Mouse (Mus musculus): ENCODE measurements around the gene Olfr282. TPM values are rescaled to one million over a fixed set of nuclear protein-coding genes. Genes with fewer than 3 reads are reported as not detected.

Olfr282 gene
- polyA plus RNA-seq, 1 experiment from 2014 or later, result not detected

DNA sequence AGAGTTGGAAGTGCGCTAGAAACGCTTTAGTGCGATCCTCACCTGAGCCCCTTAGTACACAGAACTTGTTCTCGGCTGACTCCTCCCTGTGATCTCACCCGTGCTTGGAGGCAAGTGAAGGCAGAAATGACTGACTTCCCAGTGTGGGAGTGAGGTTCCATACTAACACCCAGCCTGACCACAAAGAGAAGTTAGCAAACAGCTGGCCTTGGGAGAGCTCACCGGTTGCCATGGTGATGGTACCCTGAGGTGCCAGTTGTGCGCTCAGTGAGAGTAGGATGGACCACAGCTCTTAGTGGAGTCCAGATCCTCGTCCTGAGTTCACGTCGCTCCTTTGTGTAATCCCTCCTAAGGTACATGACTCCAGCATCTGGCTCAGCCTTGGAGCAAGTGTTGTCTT lies 43.9 kb downstream of the Olfr282 start:
- H3K36me3 ChIP-seq, result no peaks in the 10 kb centered on the region
- H3K9ac ChIP-seq (replicated peaks), result no peak overlapping the region
- H3K4me2 ChIP-seq, result no peak overlapping the region
- H3K4me1 ChIP-seq (replicated peaks), result no peaks in the 10 kb centered on the region
- 75% methylated on average over 10 of the region's 10 CpGs for WGBS
- H3K9me3 ChIP-seq, result no peaks in the 10 kb centered on the region
- ATAC-seq (ENCODE audit: insufficient number of reproducible peaks, insufficient read depth, low FRiP score, low TSS enrichment, low read depth), result no peak
- no peak overlapping the region for H3K27ac ChIP-seq
- H3K27me3 ChIP-seq, result peaks cover 4% of the 10 kb centered on the region; the same call in 1 of the 2 replicates
- no peak overlapping the region for H3K4me3 ChIP-seq (replicated peaks)

DNA sequence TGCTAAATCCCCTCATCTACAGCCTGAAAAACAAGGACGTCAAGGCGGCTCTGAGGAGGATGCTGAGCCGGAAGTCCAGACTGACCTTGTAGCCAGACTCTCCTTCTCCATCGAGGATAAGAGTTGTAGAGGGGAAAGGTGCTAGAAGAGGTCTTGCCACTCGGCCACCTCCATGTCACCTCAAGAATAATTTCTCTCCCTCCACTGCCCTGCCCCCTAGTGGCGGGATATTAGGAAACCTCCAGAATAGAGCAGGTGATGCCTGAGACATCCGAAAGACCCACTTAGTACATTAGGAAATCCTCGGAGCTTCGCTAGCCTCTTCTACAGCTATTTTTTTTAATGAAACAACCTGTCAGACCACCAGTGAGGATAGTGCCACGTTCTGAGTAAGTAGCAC lies 44.4 kb downstream of the Olfr282 start:
- no peak overlapping the region for H3K4me3 ChIP-seq (replicated peaks)

DNA sequence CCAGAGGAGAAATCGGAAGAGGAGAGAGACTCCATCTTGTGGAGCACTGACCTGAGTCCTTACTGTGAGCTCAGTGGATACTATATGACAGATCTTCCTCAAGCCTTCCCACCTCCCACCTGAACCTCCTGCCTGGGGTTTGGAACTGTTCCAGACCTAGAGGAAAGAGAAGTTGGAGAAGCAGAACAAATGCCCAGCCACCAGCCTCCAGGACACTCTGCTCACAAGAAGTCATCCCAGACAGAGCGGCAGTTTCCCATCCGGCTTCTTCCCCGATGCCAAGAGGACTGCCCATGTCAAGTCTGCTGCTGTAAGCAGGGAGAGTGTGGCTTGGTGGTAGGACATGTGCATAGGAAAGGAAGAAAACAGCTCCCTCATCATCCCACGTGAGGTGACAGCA lies 45.3 kb downstream of the Olfr282 start:
- WGBS, result 79% methylated on average over 5 of the region's 5 CpGs

More for the DNA sequence above, 44.4 kb downstream of the Olfr282 start:
- 54% methylated on average over 10 of the region's 10 CpGs for WGBS
- no peaks in the 10 kb centered on the region for H3K4me1 ChIP-seq (replicated peaks)
- no peak overlapping the region for H3K9ac ChIP-seq (replicated peaks)
- H3K4me2 ChIP-seq, result no peak overlapping the region
- no peaks in the 10 kb centered on the region for H3K36me3 ChIP-seq
- H3K27me3 ChIP-seq, result peaks cover 4% of the 10 kb centered on the region; the same call in 1 of the 2 replicates
- ATAC-seq (ENCODE audit: insufficient number of reproducible peaks, insufficient read depth, low FRiP score, low TSS enrichment, low read depth), result no peak
- H3K27ac ChIP-seq, result no peak overlapping the region
- no peaks in the 10 kb centered on the region for H3K9me3 ChIP-seq

DNA sequence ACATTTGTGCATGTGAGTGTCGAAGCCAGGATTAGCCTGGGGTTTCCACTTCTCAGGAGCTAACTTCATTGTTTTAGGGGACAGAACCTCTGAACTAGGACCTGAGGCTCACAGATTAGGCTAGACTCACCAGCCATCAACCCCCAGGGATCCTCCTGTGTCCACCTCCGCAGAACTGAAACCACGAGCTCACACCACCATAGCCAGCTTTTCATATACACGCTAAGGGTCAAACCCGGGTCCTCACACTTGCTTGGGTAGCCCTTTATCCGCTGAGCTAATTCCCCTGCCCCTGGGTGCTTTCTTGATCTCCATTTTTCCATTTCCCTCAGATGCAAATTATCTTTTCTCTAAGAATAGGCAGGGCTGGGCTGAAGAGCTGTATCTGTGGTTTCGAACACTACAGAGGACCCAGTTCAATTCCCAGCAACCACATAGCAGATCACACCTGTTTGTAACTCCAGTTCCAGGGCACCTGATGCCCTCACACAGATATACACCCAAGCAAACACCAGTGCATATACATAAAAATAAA lies 48.6 kb downstream of the Olfr282 start:
- Histone ChIP-seq H3K9ac (replicated peaks) (no peak overlapping the region), H3K4me2 (no peak overlapping the region), H3K9me3 (no peaks in the 10 kb centered on the region), H3K4me3 (replicated peaks) (no peak overlapping the region), H3K27ac (no peak overlapping the region), H3K4me1 (replicated peaks) (no peaks in the 10 kb centered on the region), H3K36me3 (no peaks in the 10 kb centered on the region), H3K27me3 (no peaks in the 10 kb centered on the region)
- WGBS, result 72% methylated on average over 7 of the region's 7 CpGs
- ATAC-seq (ENCODE audit: insufficient number of reproducible peaks, insufficient read depth, low FRiP score, low TSS enrichment, low read depth), result no peak

More for the DNA sequence above, 45.3 kb downstream of the Olfr282 start:
- Histone ChIP-seq H3K4me1 (replicated peaks) (no peaks in the 10 kb centered on the region), H3K36me3 (no peaks in the 10 kb centered on the region), H3K9ac (replicated peaks) (no peak overlapping the region), H3K27me3 (no peaks in the 10 kb centered on the region), H3K4me2 (no peak overlapping the region), H3K9me3 (no peaks in the 10 kb centered on the region), H3K27ac (no peak overlapping the region), H3K4me3 (replicated peaks) (no peak overlapping the region)
- ATAC-seq (ENCODE audit: insufficient number of reproducible peaks, insufficient read depth, low FRiP score, low TSS enrichment, low read depth), result no peak

DNA sequence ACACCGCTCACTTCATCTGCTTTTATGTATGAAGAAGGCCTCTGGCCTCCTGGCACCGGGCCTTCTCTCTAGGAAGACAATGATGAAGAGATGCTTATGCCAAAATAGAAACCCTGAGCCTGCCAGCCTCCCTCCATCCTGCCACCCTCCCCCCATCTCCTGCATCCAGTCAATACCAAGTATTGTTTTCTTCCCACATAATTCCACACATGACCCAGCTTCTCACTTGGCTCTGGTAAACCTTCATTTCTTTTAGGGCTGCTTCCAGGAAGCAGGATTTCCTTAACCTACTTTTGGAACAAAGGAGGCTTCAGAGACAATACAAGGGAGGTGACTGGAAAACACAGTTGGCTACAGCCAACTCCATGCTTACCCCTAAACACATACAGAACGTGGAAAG lies 51.7 kb downstream of the Olfr282 start, which contains the start of gene Lalba:
TSS of gene Lalba (minus strand) at position 21 of the 400 bp plus-strand sequence.
- no peak for ATAC-seq (ENCODE audit: insufficient number of reproducible peaks, insufficient read depth, low FRiP score, low TSS enrichment, low read depth)
- Histone ChIP-seq H3K27ac (no peak within 1 kb of the TSS), H3K4me3 (replicated peaks) (no peak within 1 kb of the TSS), H3K9me3 (no peaks in the 10 kb centered on the region), H3K9ac (replicated peaks) (no peak within 1 kb of the TSS), H3K4me1 (replicated peaks) (no peaks in the 10 kb centered on the region), H3K4me2 (no peak within 1 kb of the TSS), H3K27me3 (no peaks in the 10 kb centered on the region), H3K36me3 (no peaks in the 10 kb centered on the region)
- 69% methylated on average over 3 of the region's 3 CpGs for WGBS

DNA sequence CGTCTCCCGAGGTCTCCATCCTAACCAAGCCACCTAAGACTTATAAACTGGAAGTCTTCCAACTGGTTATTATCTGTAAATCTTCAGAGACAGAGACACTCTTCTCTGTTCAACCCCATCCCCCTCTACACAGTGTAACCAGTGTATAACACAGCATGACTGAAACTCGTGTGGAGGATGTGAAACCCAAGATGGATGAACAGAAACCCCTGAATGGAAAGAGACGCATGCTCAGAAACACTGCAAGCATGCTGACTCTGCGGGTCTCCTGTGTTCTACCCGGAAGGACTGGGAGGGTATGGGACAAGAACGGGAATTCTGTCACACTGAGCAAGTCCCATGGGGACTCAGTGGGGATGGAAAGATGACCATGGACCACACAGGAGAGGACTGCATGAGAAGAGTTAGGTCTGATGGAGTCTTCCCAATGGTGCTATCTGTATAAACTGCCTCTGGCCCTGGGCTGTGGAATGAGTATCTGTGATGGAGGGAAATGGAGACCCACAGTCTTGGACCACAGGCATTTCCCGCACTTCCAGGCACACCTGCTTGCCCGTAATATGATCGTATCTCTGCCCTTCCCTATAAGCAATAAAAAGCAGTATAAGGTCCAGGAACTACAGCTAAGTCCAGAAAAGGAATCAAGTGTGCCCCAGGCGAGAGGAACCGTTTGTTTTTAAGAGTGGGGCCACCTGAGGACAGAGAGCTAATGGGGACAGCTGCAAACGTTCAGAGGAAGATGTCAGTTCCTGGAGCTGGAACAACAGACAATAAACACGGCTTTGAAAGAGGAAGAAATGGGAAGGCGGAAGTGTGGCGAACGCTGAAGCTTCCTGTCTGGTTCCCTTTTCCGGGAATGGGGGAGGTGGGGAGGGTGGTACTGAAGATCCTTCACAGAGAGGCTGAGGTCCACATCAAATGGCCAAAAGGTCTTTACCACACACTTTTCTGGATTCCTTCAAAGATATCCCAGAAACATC lies 53.2 kb downstream of the Olfr282 start:
- WGBS, result 58% methylated on average over 18 of the region's 18 CpGs
- H3K4me3 ChIP-seq (replicated peaks), result no peak overlapping the region
- no peaks in the 10 kb centered on the region for H3K4me1 ChIP-seq (replicated peaks)
- H3K27ac ChIP-seq, result 0 out of 2 replicates have a peak overlapping the region, but pooled peaks have one; percentile 18
- H3K9me3 ChIP-seq, result no peaks in the 10 kb centered on the region
- H3K36me3 ChIP-seq, result no peaks in the 10 kb centered on the region
- no peak overlapping the region for H3K9ac ChIP-seq (replicated peaks)
- peak; percentile 52; the same call in 1 of the 2 replicates for ATAC-seq (ENCODE audit: insufficient number of reproducible peaks, insufficient read depth, low FRiP score, low TSS enrichment, low read depth)
- no peak overlapping the region for H3K4me2 ChIP-seq
- H3K27me3 ChIP-seq, result no peaks in the 10 kb centered on the region

DNA sequence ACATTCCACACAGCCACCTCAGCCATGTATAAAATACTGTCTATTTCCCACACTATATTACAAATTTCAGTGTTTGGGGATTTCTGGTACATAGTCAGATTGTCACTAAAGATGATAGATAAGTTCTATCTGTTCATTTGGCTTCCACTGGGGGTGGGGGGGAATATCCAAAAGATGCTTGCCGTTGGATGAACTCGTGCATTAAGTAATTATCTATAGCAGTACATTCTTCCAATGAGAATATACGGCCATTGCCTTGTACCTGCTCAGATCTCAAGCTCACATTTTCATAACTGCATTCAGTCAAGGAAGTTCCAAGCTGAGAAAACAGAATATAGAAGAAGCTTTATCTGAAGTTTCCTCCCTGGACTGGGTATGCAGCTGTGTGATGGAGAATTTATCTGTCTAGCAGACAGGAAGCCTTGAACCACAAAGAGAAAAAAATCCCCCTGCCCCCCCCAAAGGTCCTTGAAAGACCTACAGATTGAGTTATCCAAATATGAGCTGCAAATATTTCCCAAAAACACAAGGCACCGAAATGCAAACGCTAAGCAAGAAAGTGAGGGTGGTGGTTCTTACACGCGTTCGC lies 55.5 kb downstream of the Olfr282 start:
- no peak overlapping the region for H3K9ac ChIP-seq (replicated peaks)
- no peaks in the 10 kb centered on the region for H3K9me3 ChIP-seq
- no peak for ATAC-seq (ENCODE audit: insufficient number of reproducible peaks, insufficient read depth, low FRiP score, low TSS enrichment, low read depth)
- H3K4me3 ChIP-seq (replicated peaks), result no peak overlapping the region
- 95% methylated on average over 8 of the region's 8 CpGs for WGBS
- no peak overlapping the region for H3K27ac ChIP-seq
- no peaks in the 10 kb centered on the region for H3K36me3 ChIP-seq
- no peak overlapping the region for H3K4me2 ChIP-seq
- no peaks in the 10 kb centered on the region for H3K27me3 ChIP-seq
- no peaks in the 10 kb centered on the region for H3K4me1 ChIP-seq (replicated peaks)

Other genes with a start within 250 kb of the Olfr282 start
- not detected in 2 replicates for gene Olfr288, start 235.7 kb upstream of the Olfr282 start, polyA plus RNA-seq (2016; fragmentation: Nextera tagmentation; extraction: Ambion mirVana)
- gene Gm44579, start 210.2 kb upstream of the Olfr282 start, polyA plus RNA-seq (2016; fragmentation: Nextera tagmentation; extraction: Ambion mirVana), result not detected in 2 replicates
- not detected in 2 replicates for gene Olfr287, start 210.2 kb upstream of the Olfr282 start, polyA plus RNA-seq (2016; fragmentation: Nextera tagmentation; extraction: Ambion mirVana)
- not detected in 2 replicates for gene Olfr286, start 196.8 kb upstream of the Olfr282 start, polyA plus RNA-seq (2016; fragmentation: Nextera tagmentation; extraction: Ambion mirVana)
- not detected in 2 replicates for gene H1fnt, start 173.9 kb upstream of the Olfr282 start, polyA plus RNA-seq (2016; fragmentation: Nextera tagmentation; extraction: Ambion mirVana)
- gene Zfp641, start 135.1 kb upstream of the Olfr282 start, polyA plus RNA-seq (2016; fragmentation: Nextera tagmentation; extraction: Ambion mirVana), result 0.29 and 0.52 TPM in 2 replicates
- not detected in 2 replicates for gene Olfr285, start 113.9 kb upstream of the Olfr282 start, polyA plus RNA-seq (2016; fragmentation: Nextera tagmentation; extraction: Ambion mirVana)
- not detected in 2 replicates for gene Olfr284, start 90.2 kb upstream of the Olfr282 start, polyA plus RNA-seq (2016; fragmentation: Nextera tagmentation; extraction: Ambion mirVana)
- gene Olfr283, start 50.3 kb upstream of the Olfr282 start, polyA plus RNA-seq (2016; fragmentation: Nextera tagmentation; extraction: Ambion mirVana), result not detected in 2 replicates
- gene Olfr281, start 21.4 kb downstream of the Olfr282 start, polyA plus RNA-seq (2016; fragmentation: Nextera tagmentation; extraction: Ambion mirVana), result not detected in 2 replicates
- not detected in 2 replicates for gene OR5BS1P, start 38.7 kb downstream of the Olfr282 start, polyA plus RNA-seq (2016; fragmentation: Nextera tagmentation; extraction: Ambion mirVana)
- gene Lalba, start 51.5 kb downstream of the Olfr282 start, polyA plus RNA-seq (2016; fragmentation: Nextera tagmentation; extraction: Ambion mirVana), result 0.38 TPM in 1 of 2 replicates, not detected in the other
- not detected in 2 replicates for gene Olfr279, start 61.2 kb downstream of the Olfr282 start, polyA plus RNA-seq (2016; fragmentation: Nextera tagmentation; extraction: Ambion mirVana)
- 190 and 192 TPM in 2 replicates for gene Kansl2, start 103.0 kb downstream of the Olfr282 start, polyA plus RNA-seq (2016; fragmentation: Nextera tagmentation; extraction: Ambion mirVana)
- 54.0 and 59.4 TPM in 2 replicates for gene Ccnt1, start 139.7 kb downstream of the Olfr282 start, polyA plus RNA-seq (2016; fragmentation: Nextera tagmentation; extraction: Ambion mirVana)
- 0.69 TPM in 1 of 2 replicates, not detected in the other for gene 4930415O20Rik, start 139.8 kb downstream of the Olfr282 start, polyA plus RNA-seq (2016; fragmentation: Nextera tagmentation; extraction: Ambion mirVana)
- gene Adcy6, start 178.9 kb downstream of the Olfr282 start, polyA plus RNA-seq (2016; fragmentation: Nextera tagmentation; extraction: Ambion mirVana), result 22.1 and 25.7 TPM in 2 replicates
- gene Cacnb3, start 199.6 kb downstream of the Olfr282 start, polyA plus RNA-seq (2016; fragmentation: Nextera tagmentation; extraction: Ambion mirVana), result 43.1 and 44.3 TPM in 2 replicates
- 24.5 and 31.5 TPM in 2 replicates for gene Ddx23, start 231.7 kb downstream of the Olfr282 start, polyA plus RNA-seq (2016; fragmentation: Nextera tagmentation; extraction: Ambion mirVana)
- 0.24 and 0.54 TPM in 2 replicates for gene Rnd1, start 246.2 kb downstream of the Olfr282 start, polyA plus RNA-seq (2016; fragmentation: Nextera tagmentation; extraction: Ambion mirVana)

Measured in limb, embryonic 12.5 days (tissue).